Mouse (Mus musculus): ENCODE data around the gene Add3. TPM values are rescaled to one million over a fixed set of nuclear protein-coding genes. Genes with fewer than 3 reads are reported as not detected.
"Not testable (repeated sequence)": the region's sequence is repeated elsewhere in the genome, so short reads cannot be mapped to it uniquely, and the experiment has no call there.

The Add3 gene
- total RNA-seq, 2 experiments from 2014 or later: 81.7 to 87.2 TPM

DNA sequence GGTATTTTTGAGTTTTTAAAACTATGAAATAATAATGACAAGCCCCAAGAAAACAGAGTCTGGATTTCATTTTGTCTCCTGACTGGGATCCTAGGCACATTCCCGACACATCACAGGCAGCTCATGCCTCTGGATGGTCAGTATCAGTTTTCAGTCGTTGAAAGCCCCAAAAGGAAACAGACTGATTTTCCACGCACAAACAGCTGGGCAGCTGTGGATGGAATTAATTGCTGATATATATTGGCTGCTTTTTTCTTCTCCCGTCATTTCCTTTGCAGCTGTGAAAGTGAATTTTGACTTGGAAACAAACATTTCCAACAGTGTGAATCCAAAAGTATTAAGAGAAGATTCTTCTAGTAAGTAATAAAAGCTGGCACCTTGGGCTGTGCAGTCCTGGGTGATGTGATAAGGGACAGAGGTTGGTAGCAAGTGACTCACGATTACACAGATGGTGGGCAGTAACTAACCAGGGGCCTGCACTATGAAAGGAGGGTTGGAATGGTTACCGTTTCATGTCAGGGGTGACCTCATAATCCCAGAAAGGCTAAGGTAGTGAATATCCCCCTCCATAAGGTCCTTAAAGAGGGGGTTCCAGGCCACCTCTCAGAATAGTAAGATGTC lies 51.7 kb downstream of the Add3 start:
- DNase-seq (ENCODE audit: low spot score in 2 of 2): no peak

DNA sequence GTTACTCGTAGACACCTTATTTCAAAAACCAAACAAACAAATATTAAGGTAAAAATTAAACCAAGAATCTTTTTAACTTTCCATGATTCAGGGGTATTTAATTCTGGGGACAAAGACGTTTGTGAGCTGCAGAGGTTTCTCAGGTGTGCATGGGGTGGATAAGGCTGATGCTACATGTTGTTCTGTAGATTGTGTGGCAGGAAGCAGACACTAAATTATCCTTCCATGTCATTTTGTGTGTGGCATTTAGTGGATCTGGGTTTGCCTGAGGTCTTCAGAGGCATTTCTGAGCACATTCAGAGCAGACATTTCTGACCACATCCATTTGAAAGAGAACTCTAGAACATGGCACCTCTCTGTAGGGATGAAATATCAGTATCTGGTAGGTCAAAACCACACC lies 52.9 kb downstream of the Add3 start:
- no peak for DNase-seq (ENCODE audit: low spot score in 2 of 2)

DNA sequence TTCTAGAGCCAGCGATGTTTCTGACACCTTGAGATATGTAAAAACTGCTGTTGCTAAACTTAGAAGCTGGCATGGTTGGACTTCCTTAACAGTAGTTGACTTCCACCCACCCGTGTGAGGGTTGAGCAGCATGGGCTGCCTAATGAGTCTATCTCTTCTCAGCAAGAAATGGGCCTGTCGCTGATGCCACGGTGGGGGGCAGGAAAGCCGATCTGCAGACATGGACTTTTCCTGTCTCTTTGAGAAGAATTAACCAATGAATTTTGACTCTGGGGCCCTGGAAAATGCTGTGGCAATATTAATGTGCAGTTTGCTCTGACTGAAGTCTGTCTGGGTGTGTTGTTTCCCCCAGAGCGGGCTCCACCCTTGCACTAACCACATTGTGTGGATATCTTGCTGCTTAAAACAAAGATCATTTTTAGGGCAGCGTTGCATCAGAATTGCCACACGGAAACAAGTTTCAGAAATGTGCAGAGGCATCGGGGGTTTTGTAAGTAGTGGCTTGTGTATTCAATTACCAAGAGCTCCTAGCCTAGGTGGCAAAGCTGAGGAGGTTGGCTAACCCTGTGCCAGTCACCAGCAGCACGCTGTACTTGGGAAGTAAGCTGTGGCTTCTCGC lies 53.8 kb downstream of the Add3 start:
- DNase-seq (ENCODE audit: low spot score in 2 of 2): no peak

DNA sequence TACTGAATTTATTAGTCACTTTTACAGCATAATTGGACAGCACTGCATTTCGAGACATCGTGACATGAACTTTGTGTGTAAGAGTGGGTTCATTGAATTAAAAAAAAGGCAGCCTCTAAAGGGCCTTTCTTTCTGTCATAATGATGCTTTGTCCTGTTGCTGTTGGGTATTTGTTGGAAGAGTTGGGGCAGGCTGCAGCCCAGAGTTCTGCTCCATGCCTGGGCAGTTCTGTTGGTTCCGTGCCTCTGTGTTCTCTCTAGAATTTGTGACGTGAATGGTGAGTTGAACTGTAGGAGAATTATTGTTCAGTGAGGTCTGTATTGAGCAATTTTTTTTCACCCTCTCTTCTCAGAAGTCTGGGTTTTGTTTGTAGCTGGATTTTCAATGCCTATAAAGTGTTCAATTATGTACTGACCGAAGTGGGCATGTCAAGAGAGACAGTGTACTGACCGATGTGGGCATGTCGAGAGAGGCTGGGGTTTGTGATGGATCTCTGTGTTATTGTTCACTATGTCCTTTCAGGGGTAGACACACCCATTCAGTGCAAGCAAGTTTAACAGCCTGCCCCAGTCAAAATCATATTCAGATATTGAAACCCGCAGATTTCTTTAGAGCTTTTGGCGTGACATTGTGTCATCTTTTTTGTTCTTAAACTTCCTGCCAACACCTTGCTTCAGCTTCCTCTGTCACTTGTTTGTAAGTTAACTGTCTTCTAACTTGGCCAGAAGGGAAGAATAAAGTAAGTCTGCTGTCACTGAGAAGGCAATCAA lies 54.7 kb downstream of the Add3 start:
- DNase-seq (ENCODE audit: low spot score in 2 of 2): no peak

DNA sequence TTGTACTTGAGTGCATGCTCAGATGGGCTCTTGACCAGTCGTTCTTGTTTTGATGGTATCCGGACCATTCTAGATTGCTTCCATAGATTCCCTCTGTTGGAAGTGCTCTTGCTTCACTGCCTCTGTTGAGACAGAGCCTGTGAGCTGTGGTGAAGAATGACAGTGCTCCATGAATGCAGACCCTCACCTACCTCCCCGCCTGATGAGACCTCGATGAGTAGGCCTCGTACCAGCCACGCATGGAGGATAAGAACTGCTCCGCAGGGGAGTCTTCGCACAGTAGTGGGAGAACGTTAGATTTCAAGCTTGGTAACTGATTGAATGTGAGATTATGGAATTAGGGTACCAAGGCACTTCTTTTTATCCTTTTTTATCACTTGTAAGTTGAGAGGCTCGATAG lies 56.7 kb downstream of the Add3 start:
- no peak for DNase-seq (ENCODE audit: low spot score in 2 of 2)

DNA sequence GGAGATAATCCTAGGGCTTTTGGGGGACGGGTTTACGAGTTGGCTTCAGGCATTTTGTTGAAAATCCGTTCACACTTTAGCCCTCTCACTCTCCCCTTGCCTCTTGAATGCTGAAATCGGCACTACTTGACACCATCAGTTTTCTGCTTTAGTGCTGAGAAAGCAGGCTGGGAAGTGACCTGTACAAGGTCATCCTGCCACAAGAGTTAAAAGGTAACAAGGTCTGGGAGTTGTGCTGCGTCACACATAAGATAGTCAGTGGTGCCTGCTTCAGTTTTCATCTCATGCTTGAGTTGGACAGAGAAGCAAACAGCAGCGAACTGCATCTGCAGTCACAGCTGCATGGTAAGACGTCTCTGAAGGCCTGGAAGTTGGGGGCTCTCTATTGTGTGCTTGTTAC lies 57.5 kb downstream of the Add3 start:
- no peak for DNase-seq (ENCODE audit: low spot score in 2 of 2)

DNA sequence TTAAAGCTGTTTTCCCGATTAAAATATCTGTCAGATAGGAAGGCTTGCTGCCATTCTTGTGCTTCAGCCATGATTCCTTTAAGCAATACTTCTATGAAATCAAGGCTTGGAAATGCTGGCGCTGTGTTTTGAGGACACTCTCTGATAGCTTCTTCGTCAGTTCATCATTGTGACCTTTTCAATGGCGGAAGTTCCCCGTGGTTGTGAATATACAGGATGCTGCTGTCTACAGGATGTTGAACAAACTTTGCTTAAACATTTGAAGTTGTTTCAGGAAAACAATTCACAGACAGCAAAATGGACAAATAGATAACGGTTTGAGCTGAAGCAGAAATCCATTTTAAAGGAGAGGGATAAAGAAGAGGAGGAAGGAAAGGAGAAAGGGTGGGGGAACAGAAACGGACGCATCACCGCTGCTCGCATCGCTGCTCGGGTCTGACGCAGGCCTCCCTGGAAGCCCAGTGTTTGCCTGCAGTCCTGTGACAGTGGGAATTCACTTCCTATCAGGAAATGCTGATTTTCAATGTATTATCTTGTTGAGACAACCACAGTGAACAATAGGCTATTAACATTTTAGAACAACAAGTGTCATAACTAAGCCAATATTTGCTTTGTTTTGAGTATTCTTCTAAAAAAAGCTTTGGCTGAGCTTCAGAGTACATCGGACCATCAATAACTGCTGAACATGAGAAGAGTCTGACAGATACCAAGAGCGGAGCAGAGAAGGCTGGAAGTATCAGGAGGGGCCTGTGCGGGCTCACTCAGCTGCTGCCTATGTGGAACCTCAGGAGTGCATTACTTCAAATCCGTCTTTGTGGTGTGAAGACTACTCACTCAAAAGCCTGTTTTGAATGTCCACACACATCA lies 58.7 kb downstream of the Add3 start:
- no peak for DNase-seq (ENCODE audit: low spot score in 2 of 2)

DNA sequence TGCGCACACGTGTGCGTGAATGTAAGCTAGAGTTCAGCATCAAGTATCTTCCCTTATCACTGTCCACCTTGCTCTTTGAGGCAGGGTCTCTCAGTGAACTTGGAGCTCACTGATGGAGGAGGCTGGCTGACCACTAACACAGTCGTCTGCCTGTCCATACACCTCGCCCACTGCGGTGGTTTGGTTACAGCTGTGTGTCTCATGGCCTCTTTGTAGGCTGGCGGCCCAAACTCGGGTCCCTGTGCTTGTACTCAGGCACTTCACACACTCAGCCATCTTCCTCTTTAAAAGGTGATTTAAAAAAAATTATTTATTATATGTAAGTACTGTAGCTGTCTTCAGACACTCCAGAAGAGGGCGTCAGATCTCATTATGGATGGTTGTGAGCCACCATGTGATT lies 59.5 kb downstream of the Add3 start:
- no peak for DNase-seq (ENCODE audit: low spot score in 2 of 2)

DNA sequence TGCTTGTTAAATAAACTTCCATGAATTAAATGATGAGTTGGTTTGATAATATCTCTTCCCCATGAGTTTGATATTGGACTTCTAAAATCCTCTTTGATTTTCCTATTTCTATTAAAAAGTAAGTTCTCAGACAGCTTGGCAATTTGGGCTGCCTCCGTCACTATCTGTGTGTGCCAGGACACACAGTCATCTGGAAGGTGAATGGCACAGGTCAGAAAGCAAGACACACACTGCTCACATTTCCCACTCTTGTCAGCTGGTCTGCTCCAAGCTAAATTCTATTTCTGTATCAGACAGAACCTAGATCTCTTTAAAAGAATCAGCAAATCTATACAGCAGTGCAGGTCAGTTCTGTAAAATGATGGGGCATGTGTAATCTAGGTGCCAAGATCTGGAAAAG lies 61.9 kb downstream of the Add3 start:
- DNase-seq (ENCODE audit: low spot score in 2 of 2): no peak

DNA sequence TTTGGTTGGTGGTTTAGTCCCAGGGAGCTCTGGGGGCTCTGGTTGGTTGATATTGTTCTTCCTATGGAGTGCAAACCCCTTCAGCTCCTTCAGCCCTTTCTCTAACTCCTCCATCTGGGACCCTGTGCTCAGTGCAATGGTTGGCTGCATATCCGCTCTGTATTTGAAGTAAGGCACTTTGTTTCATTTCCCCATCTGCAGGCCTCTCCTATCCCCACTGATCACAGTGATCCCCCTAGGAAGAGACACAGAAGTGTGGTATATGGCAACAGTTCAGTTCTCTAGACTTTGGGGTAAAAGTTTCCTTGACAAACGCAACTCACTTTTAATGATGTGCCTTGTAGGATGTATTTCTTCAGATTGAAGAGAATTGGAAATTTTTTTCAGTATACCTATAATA lies 66.7 kb downstream of the Add3 start:
- no peak for DNase-seq (ENCODE audit: low spot score in 2 of 2)

DNA sequence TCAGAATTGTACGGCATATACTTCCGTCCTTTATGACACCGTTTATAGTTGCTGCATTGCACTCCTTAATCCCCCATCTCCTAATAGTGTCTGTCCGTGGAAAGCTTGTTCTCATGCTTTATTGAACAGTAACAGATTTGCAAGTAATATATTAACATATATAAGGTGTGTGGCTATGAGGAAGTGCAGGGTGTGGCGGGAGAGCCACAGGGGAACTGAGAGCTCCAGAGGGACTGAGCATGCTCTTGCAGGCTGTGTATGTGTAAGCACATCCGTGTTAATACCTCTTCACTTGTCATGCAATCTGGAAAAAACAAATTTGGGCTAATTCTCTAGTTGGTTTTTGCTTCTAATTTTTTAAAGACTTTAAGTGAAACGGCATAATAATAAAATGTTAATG lies 68.6 kb downstream of the Add3 start:
- no peak for DNase-seq (ENCODE audit: low spot score in 2 of 2)

DNA sequence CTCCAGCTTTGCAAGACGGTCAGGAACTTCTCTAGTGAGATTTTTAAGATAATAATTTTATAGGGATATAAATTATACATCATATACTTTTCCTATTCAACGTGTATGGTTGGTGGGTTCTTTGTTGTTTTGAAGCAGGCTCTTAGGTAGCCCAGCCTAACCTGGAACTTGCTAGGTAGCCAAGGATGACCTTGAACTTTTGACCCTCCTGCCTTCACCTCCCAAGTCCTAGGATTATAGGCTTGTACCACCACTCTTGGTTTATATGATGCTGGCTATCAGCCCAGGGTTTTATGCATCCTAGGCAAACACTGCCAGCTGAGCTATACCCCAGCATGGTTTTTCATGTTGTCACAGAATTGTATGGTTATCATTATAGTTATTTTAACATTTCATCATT lies 70.0 kb downstream of the Add3 start:
- DNase-seq (ENCODE audit: low spot score in 2 of 2): no peak

DNA sequence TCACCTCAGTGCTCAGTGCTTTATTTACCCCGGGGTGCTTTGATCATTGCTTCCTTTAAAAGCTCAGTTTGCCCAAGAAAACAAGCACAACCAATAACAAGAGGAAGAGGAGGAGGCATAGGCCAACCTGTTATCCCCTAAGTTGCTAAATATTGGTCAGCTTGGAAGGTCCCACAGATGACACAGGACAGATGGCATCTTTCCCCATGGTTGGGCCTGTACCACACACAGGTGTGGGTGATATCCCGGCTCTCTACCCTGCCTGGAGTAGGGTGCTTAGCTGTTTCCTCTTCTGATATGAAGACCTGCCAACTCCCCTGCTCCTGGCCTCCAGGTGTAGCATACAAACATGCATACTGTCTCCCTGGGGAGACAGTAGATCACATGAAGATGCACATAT lies 75.1 kb downstream of the Add3 start:
- DNase-seq (ENCODE audit: low spot score in 2 of 2): no peak

DNA sequence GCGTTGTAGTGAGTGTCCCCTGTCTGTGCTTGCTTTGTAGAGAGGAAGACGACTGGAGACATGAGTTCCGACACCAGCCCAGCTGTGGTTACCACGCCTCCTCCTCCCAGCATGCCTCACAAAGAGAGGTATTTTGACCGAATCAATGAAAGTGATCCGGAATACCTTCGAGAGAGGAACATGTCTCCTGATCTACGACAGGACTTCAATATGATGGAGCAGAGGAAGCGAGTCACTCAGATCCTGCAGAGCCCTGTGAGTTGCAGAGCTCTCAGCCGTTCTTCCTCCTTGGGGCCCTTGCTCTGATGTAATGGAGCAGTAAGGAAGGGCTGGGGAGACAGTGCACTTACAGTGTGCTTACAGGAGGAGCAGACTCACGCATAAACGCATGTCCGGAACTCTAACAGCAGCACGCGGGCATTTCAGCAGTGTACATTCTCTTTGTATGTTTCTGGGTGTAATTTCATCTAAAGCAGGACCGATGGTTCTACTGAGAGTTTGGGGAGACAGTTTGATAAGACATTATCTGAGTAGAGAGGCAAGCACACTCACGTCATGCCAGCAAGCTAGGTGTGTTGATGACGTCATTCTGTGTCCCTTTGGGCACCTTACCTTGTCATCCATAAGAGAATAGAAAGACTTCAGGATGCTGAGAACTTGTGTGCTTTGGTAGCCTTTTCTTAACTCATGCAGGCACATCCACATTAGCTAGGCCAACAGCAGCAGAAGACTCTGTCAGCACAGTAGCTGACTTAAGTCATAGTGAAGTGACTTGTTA lies 76.7 kb downstream of the Add3 start:
- no peak for DNase-seq (ENCODE audit: low spot score in 2 of 2)

DNA sequence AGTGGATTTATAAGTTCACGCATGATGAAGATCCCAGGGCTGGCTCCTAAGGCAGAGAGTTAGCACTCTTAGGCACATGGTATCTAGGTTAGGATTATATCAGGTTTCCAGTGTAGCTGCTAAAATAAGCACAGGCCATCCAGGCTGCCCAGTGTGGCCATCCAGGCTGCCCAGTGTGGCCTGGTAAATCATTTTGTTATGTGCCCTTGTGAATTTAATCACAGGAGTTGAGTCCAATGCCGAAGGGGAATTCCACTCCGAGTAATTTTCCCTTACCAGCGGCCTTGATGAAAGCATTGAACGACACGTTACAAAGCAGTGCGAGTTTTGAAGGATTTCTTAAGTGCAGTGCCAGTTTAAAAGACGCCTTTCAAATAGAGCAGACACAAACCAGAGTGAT lies 77.6 kb downstream of the Add3 start:
- no peak for DNase-seq (ENCODE audit: low spot score in 2 of 2)

DNA sequence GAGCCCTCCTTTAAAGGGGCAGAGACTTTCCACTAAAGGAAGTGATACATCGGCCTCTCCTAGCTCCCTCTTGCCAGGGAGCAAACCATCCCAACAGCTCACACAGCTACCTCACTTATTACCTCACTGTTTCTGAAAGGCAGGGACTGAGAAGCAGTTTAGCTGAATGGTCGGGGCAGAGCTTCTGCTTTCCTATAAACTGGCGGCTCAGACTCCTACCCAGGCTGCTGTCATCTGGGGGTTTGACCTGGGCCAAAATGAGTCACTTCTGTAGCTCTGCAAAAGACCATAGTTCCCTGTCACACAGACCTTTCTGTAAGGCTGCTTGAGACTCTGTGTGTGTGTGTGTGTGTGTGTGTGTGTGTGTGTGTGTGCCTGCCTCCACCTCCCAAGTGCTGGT lies 79.1 kb downstream of the Add3 start:
- DNase-seq (ENCODE audit: low spot score in 2 of 2): no peak

DNA sequence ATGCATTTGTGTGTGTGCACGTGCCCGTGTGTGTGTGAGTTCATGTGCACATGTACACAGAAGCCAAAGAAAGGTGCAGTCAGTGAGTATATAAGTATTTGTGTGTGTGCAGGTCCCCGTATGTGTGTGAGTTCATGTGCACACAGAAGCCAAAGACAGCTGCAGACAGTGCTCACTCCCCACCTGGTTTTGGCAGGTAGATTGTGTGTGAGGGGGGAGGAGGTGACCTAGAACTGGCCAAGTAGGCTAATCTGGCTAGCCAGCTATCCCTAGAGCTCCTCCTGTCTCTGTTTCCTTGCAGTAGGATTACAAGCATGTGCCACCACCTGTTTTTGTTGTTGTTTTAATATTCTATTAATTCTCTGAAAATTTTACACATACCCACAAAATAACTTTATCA lies 80.9 kb downstream of the Add3 start:
- DNase-seq (ENCODE audit: low spot score in 2 of 2): no peak

DNA sequence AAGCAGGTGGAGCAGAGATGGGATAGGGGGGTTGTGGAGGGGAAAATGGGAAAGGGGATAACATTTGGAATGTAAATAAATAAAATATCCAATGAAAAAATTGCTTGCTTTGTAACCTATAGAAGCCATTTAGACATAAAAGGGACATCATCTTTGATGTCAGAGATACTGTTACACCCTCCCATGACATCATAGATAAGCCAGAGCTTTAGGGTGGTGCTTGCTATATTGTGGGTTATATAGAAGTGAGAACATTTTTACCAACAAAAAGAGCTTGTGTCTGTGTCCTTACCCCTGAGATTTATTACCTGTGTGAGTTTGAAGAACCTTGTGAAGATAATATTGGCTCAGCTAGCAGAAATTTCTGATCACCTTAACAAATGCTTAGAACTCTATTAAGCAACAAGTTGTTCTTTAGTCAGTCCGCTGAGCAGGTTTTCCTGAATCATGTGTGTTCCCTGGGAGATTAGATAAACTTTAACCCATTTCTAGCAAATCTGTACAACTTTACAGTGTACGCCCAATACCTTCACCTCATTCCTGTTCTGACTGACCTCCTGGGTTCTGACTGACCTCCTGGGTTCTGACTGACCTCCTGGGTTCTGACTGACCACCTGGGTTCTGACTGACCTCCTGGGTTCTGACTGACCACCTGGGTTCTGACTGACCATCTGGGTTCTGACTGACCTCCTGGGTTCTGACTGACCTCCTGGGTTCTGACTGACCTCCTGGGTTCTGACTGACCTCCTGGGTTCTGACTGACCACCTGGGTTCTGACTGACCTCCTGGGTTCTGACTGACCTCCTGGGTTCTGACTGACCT lies 85.2 kb downstream of the Add3 start:
- not testable (repeated sequence) for DNase-seq (ENCODE audit: low spot score in 2 of 2)

DNA sequence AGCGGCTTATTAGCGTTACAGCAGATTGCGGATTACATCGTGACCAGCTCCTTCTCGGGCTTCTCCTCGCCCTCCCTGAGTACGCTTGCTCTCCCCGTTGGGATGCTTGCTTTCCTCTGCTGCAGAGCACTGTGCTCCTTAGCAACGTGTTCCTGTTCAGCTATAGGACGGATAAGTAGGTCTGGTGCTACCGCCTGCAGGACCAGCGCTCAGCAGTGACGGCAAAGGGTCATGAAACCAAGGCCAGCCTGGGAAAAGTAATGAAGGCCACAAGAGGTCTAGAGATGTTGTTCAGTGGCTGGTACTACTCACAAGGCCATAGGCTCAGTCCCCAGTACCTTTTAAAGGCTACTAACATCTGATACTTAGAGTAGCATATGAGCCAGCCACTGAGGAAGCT lies 86.4 kb downstream of the Add3 start:
- DNase-seq (ENCODE audit: low spot score in 2 of 2): no peak
